Mouse (Mus musculus) left cerebral cortex, adult 18-20 months (tissue): Measurements from ENCODE around the gene Snai3. TPM values are rescaled to one million over a fixed set of nuclear protein-coding genes. Genes with fewer than 3 reads are reported as not detected.

Experiments used
- DNase-seq, 2 experiments: peaks; one replicate each; pipeline ENCODE4 v3.0.0; 2021 to 2022; ENCODE audit warnings: low spot score in 2 of 2, mixed read lengths in 1 of 2
- total RNA-seq, 2 experiments: library from RNA; stranded (reverse); gene quantifications; 2 replicates each; pipeline ENCODE4 v1.2.3; 2021

Snai3 gene
- total RNA-seq, 2 experiments from 2014 or later = 0.51 to 0.61 TPM

GRCm38 (mm10) chr8:122461473-122462148 lies 1.1 kb upstream of the Snai3 start:
- DNase-seq = peak; percentile 74 to 85

GRCm38 (mm10) chr8:122459990-122460389 lies 543 bp downstream of the Snai3 start:
- no peak for DNase-seq

GRCm38 (mm10) chr8:122459218-122459900 lies 1.2 kb downstream of the Snai3 start:
- no peak for DNase-seq

GRCm38 (mm10) chr8:122457171-122457570 lies 3.4 kb downstream of the Snai3 start:
- DNase-seq = no peak

GRCm38 (mm10) chr8:122454409-122454808 lies 6.1 kb downstream of the Snai3 start:
- DNase-seq = no peak

GRCm38 (mm10) chr8:122452154-122452553 lies 8.4 kb downstream of the Snai3 start:
- no peak for DNase-seq

- no peak for DNase-seq
Measured at GRCm38 (mm10) chr8:122451161-122451703, 9.3 kb downstream of the Snai3 start.

- no peak for DNase-seq
Measured at GRCm38 (mm10) chr8:122445203-122445602, 15.3 kb downstream of the Snai3 start.

- DNase-seq = peak; percentile 77 to 80
Measured at GRCm38 (mm10) chr8:122444058-122444748, 16.3 kb downstream of the Snai3 start.

GRCm38 (mm10) chr8:122443262-122444006 lies 17.1 kb downstream of the Snai3 start, which contains the start of gene Mvd:
Gene Mvd, minus strand, starts transcription at chr8:122443422.
- peak; percentile 99 to 100 for DNase-seq

- DNase-seq = no peak
Measured at GRCm38 (mm10) chr8:122442781-122443180, 17.8 kb downstream of the Snai3 start.

- DNase-seq = no peak
Measured at GRCm38 (mm10) chr8:122442356-122442755, 18.2 kb downstream of the Snai3 start.

- DNase-seq = no peak
Measured at GRCm38 (mm10) chr8:122441326-122441725, 19.2 kb downstream of the Snai3 start.

- no peak for DNase-seq
Measured at GRCm38 (mm10) chr8:122439336-122439735, 21.2 kb downstream of the Snai3 start.

- no peak for DNase-seq
Measured at GRCm38 (mm10) chr8:122437708-122438331, 22.7 kb downstream of the Snai3 start.

- DNase-seq = no peak
Measured at GRCm38 (mm10) chr8:122436586-122437125, 23.9 kb downstream of the Snai3 start.

GRCm38 (mm10) chr8:122436146-122436545 lies 24.4 kb downstream of the Snai3 start:
- no peak for DNase-seq

GRCm38 (mm10) chr8:122435375-122435774 lies 25.2 kb downstream of the Snai3 start:
- DNase-seq = no peak

- no peak for DNase-seq
Measured at GRCm38 (mm10) chr8:122433269-122433905, 27.1 kb downstream of the Snai3 start.
